Mouse (Mus musculus): ENCODE measurements around the gene 4930467E23Rik. TPM values are rescaled to one million over a fixed set of nuclear protein-coding genes. Genes with fewer than 3 reads are reported as not detected.

Gene 4930467E23Rik
- polyA plus RNA-seq (2015; fragmentation: Illumina TruSeq; extraction: RNeasy Lipid Tissue Mini Kit (QIAGEN cat#74804); ENCODE audit: insufficient read depth, low replicate concordance), result not detected

GRCm38 (mm10) chr8:19729276-19729675, at the start of gene 4930467E23Rik:
4930467E23Rik (plus strand) TSS chr8:19729576.

Other genes with a start within 250 kb of the 4930467E23Rik start
- gene Defb7, start 234.5 kb upstream of the 4930467E23Rik start, polyA plus RNA-seq (2015; fragmentation: Illumina TruSeq; extraction: RNeasy Lipid Tissue Mini Kit (QIAGEN cat#74804); ENCODE audit: insufficient read depth, low replicate concordance), result not detected
- not detected for gene Gm31371, start 173.8 kb downstream of the 4930467E23Rik start, polyA plus RNA-seq (2015; fragmentation: Illumina TruSeq; extraction: RNeasy Lipid Tissue Mini Kit (QIAGEN cat#74804); ENCODE audit: insufficient read depth, low replicate concordance)